In genomic region chr10:85655881-85656280, GRCm38 (mm10) we compare ENCODE assay signal across 8 mouse cellular contexts.
DNase-seq lines count a peak whose midpoint lies in the region; ATAC-seq and TF ChIP-seq lines count a peak whose summit lies in the region.

No protein-coding gene starts in this region.

- TF ChIP-seq EP300 in lung, postnatal 0 days (IDR thresholded peaks at IDR 0.05) = peak; percentile 67

- H3K9me3 ChIP-seq in kidney, embryonic 15.5 days (replicated peaks) = no peaks in the 10 kb centered on the region
- H3K9me3 ChIP-seq in heart, embryonic 13.5 days = no peaks in the 10 kb centered on the region
- no peaks in the 10 kb centered on the region for H3K9me3 ChIP-seq in lung, postnatal 0 days (ENCODE audit: low read length)
- H3K9me3 ChIP-seq in liver, embryonic 11.5 days (ENCODE audit: control insufficient read depth, low read length) = no peaks in the 10 kb centered on the region

- DNase-seq in kidney, adult 8-10 months = no peak
- peak; percentile 10 for DNase-seq in MN1 (ENCODE audit: low spot score)
- DNase-seq in lung, postnatal 0 days (ENCODE audit: low spot score) = peak; percentile 76
- no peak for DNase-seq in liver, embryonic 11.5 days (ENCODE audit: low spot score)
- no peak for DNase-seq in natural killer cell, adult 2 months (ENCODE audit: low spot score in 2 of 2)
- no peak for DNase-seq in left cerebral cortex, postnatal 36 days (ENCODE audit: low spot score in 2 of 2)

- H3K27me3 ChIP-seq in kidney, embryonic 15.5 days = no peaks in the 10 kb centered on the region
- no peaks in the 10 kb centered on the region for H3K27me3 ChIP-seq in heart, embryonic 13.5 days (replicated peaks)
- no peaks in the 10 kb centered on the region for H3K27me3 ChIP-seq in lung, postnatal 0 days (replicated peaks; ENCODE audit: insufficient read depth, low read length)
- no peaks in the 10 kb centered on the region for H3K27me3 ChIP-seq in liver, embryonic 11.5 days (replicated peaks; ENCODE audit: control insufficient read depth, insufficient read depth, low read length)

- H3K4me3 ChIP-seq in kidney, embryonic 15.5 days (replicated peaks) = no peak overlapping the region
- H3K4me3 ChIP-seq in heart, embryonic 13.5 days = no peak overlapping the region
- no peak overlapping the region for H3K4me3 ChIP-seq in lung, postnatal 0 days (ENCODE audit: low read depth, low read length)
- no peak overlapping the region for H3K4me3 ChIP-seq in liver, embryonic 11.5 days (ENCODE audit: low read depth, low read length)

- no peak overlapping the region for H3K9ac ChIP-seq in kidney, embryonic 15.5 days
- H3K9ac ChIP-seq in heart, embryonic 13.5 days = no peak overlapping the region
- no peak overlapping the region for H3K9ac ChIP-seq in lung, postnatal 0 days (replicated peaks; ENCODE audit: low read depth)
- no peak overlapping the region for H3K9ac ChIP-seq in liver, embryonic 11.5 days (ENCODE audit: low read depth, low read length)

- no peak overlapping the region for H3K27ac ChIP-seq in kidney, embryonic 15.5 days
- H3K27ac ChIP-seq in heart, embryonic 13.5 days (replicated peaks) = peak overlapping the region; percentile 51
- H3K27ac ChIP-seq in lung, postnatal 0 days (ENCODE audit: low read length) = no peak overlapping the region
- H3K27ac ChIP-seq in liver, embryonic 11.5 days (ENCODE audit: low read depth, low read length) = no peak overlapping the region

- no peak for TF ChIP-seq CTCF in lung, postnatal 0 days (IDR thresholded peaks at IDR 0.05)

- peaks cover 3% of the 10 kb centered on the region; the same call in 1 of the 2 replicates for H3K4me1 ChIP-seq in kidney, embryonic 15.5 days
- peaks cover 21% of the 10 kb centered on the region for H3K4me1 ChIP-seq in heart, embryonic 13.5 days
- H3K4me1 ChIP-seq in lung, postnatal 0 days (ENCODE audit: insufficient read depth, low read depth, low read length) = no peaks in the 10 kb centered on the region
- H3K4me1 ChIP-seq in liver, embryonic 11.5 days (replicated peaks; ENCODE audit: control insufficient read depth, insufficient read depth, low read length) = no peaks in the 10 kb centered on the region

- H3K36me3 ChIP-seq in kidney, embryonic 15.5 days = no peaks in the 10 kb centered on the region
- H3K36me3 ChIP-seq in heart, embryonic 13.5 days = no peaks in the 10 kb centered on the region
- H3K36me3 ChIP-seq in lung, postnatal 0 days (ENCODE audit: insufficient read depth, low read length) = no peaks in the 10 kb centered on the region
- H3K36me3 ChIP-seq in liver, embryonic 11.5 days (ENCODE audit: control insufficient read depth, insufficient read depth, low read length) = no peaks in the 10 kb centered on the region

- H3K4me2 ChIP-seq in kidney, embryonic 15.5 days = no peak overlapping the region
- no peak overlapping the region for H3K4me2 ChIP-seq in heart, embryonic 13.5 days
- H3K4me2 ChIP-seq in lung, postnatal 0 days (replicated peaks; ENCODE audit: low read depth, low read length) = no peak overlapping the region
- no peak overlapping the region for H3K4me2 ChIP-seq in liver, embryonic 11.5 days

- 43% methylated on average over 4 of the region's 4 CpGs for WGBS in kidney, embryonic 15.5 days
- WGBS in heart, embryonic 13.5 days = 40% methylated on average over 4 of the region's 4 CpGs
- WGBS in lung, postnatal 0 days = 23% methylated on average over 4 of the region's 4 CpGs
- 49% methylated on average over 4 of the region's 4 CpGs for WGBS in liver, embryonic 11.5 days

- intact Hi-C loops in left cerebral cortex, postnatal 36 days (cut with DNase I) = no loop called here

- 0 out of 2 replicates have a peak, but pooled peaks have one; percentile 22 for ATAC-seq in kidney, embryonic 15.5 days (replicated peaks; ENCODE audit: low FRiP score)
- 0 out of 2 replicates have a peak, but pooled peaks have one; percentile 62 for ATAC-seq in heart, embryonic 13.5 days (ENCODE audit: extremely low read depth, insufficient number of reproducible peaks, low FRiP score, low TSS enrichment)
- ATAC-seq in lung, postnatal 0 days = peak; percentile 94
- no peak for ATAC-seq in liver, embryonic 11.5 days (replicated peaks; ENCODE audit: low FRiP score)

Comparison
In these comparisons a context has a peak if more than half of its experiments do, and no peak if none do; other contexts are left out.
1. DNase-seq: peak in MN1 (single experiment) and lung, postnatal 0 days (single experiment); none in kidney, adult 8-10 months (0 of 2), liver, embryonic 11.5 days (single experiment), natural killer cell, adult 2 months (0 of 2) and left cerebral cortex, postnatal 36 days (0 of 2).